Mouse (Mus musculus) hindbrain, postnatal 0 days (tissue): ENCODE results near the gene Cfl2. TPM values are rescaled to one million over a fixed set of nuclear protein-coding genes. Genes with fewer than 3 reads are reported as not detected.
A peak's percentile ranks its signal among the peaks of the same experiment; 100 is the strongest.

Experiments used
- ATAC-seq: fragments of 200-750 bp; cut with Nextera tagmentation; 2 replicates; pipeline ENCODE4 v1.8.0; 2017; ENCODE audit warnings: mild to moderate bottlenecking, moderate TSS enrichment, moderate library complexity
- DNase-seq: peaks from one replicate; pipeline ENCODE4 v3.0.0-alpha.2; 2015; ENCODE audit warnings: low spot score
- H3K27ac ChIP-seq: fragments of 300-500 bp; sonication (generic); 2 replicates; pipeline ENCODE4 v1.5.1; 2014; ENCODE audit warnings: mild to moderate bottlenecking
- H3K27me3 ChIP-seq: fragments of 300-500 bp; sonication (generic); 2 replicates; pipeline ENCODE4 v1.6.1; 2014; ENCODE audit warnings: low read length, mixed read lengths; ENCODE audit not compliant: insufficient read depth
- H3K36me3 ChIP-seq: fragments of 300-500 bp; sonication (generic); 2 replicates; pipeline ENCODE4 v1.6.1; 2014; ENCODE audit warnings: low read length, mixed read lengths; ENCODE audit not compliant: insufficient read depth
- H3K4me1 ChIP-seq: fragments of 300-500 bp; sonication (generic); 2 replicates; pipeline ENCODE4 v1.6.1; 2014; ENCODE audit warnings: antibody characterized with exemption, low read length, mixed read lengths; ENCODE audit not compliant: insufficient read depth
- H3K4me2 ChIP-seq: fragments of 300-500 bp; sonication (generic); 2 replicates; pipeline ENCODE4 v1.6.1; 2014; ENCODE audit warnings: low read depth, mild to moderate bottlenecking, low read length, moderate library complexity, mixed read lengths
- H3K4me3 ChIP-seq: fragments of 300-500 bp; sonication (generic); 2 replicates; pipeline ENCODE4 v1.5.1; 2014; ENCODE audit warnings: low read length
- H3K9ac ChIP-seq: fragments of 300-500 bp; sonication (generic); replicated peaks from 2 replicates; pipeline ENCODE4 v1.6.1; 2014; ENCODE audit warnings: mild to moderate bottlenecking, low read length, moderate library complexity, mixed read lengths
- H3K9me3 ChIP-seq: fragments of 300-500 bp; sonication (generic); 2 replicates; pipeline ENCODE4 v1.6.1; 2016; ENCODE audit warnings: low read length, mixed read lengths
- CTCF ChIP-seq: IDR thresholded peaks from 2 replicates; pipeline ENCODE4 v1.5.1; 2016; ENCODE audit warnings: antibody characterized with exemption, control low read depth, low read depth
- WGBS: fragments of 180-500 bp; shearing (Covaris S2); extraction: QIAGEN DNeasy Blood & Tissue Kit; methylation state at CpG from one replicate; pipeline ENCODE4 v1.1.7; 2014; 5-methylcytosine and 5-hydroxymethylcytosine counted together
- polyA plus RNA-seq: library from polyadenylated mRNA; unstranded; fragments of >200 nt; fragmentation: Nextera tagmentation; extraction: Ambion mirVana; gene quantifications from 2 replicates; pipeline ENCODE4 v1.2.1, GENCODE M21; 2015
- total RNA-seq: library from RNA; depleted of rRNA; stranded (reverse); fragments of >200 nt; gene quantifications from 2 replicates; pipeline ENCODE4 v1.2.3, GENCODE M21; 2014

The Cfl2 gene
- total and polyA plus RNA-seq, 2 experiments from 2014 or later: 162 to 255 TPM

DNA sequence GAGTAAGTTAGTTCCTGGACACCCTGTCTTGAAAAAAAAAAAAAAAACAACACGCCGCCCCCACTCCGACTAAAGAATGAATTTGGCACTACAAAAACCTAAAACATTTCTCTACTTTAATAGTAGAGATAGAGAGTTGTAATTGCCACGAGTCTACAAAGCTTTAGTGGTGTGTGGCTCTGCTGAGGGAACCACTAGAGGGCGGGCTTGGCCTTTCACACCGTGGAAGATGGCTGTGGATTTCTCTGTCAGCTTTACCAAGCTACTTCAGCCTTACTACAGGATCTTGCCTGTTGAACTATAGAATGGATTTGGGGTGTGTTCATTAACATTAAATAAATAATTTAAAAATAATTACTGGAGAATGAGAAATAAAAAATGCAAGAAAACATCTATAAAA is 32.1 kb downstream of the Cfl2 start:
- Histone ChIP-seq H3K36me3 (no peaks in the 10 kb centered on the region), H3K4me3 (no peak overlapping the region), H3K9ac (no peak overlapping the region), H3K4me1 (0 out of 2 replicates have a peak, but pooled peaks cover 6% of the 10 kb centered on the region), H3K4me2 (no peak overlapping the region), H3K27me3 (no peaks in the 10 kb centered on the region), H3K9me3 (no peaks in the 10 kb centered on the region), H3K27ac (no peak overlapping the region)
- 17% methylated on average over 6 of the region's 6 CpGs for WGBS
- peak; percentile 95 for TF ChIP-seq CTCF
- DNase-seq: peak; percentile 90
- peak; percentile 88 for ATAC-seq

DNA sequence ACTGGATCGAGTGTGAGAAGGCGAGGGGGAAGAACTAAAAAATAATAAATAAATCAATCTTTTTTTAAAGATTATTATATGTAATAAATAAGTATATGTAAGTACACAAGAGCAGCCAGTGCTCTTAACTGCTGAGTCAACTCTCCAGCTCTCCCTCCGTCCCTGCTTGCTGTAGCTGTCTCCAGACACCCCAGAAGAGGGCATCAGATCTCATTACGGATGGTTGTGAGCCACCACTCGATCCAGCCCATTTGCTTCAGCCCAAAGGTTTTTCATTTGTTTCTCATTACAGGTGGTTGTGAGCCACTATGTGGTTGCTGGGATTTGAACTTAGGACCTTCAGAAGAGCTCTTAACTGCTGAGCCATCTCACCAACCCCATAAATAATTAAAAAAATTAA is 32.8 kb downstream of the Cfl2 start:
- H3K36me3 ChIP-seq: no peaks in the 10 kb centered on the region
- no peak for TF ChIP-seq CTCF
- no peaks in the 10 kb centered on the region for H3K27me3 ChIP-seq
- H3K4me3 ChIP-seq: no peak overlapping the region
- H3K4me1 ChIP-seq: 0 out of 2 replicates have a peak, but pooled peaks cover 3% of the 10 kb centered on the region
- no peaks in the 10 kb centered on the region for H3K9me3 ChIP-seq
- no peak overlapping the region for H3K9ac ChIP-seq
- ATAC-seq (no peak), DNase-seq (no peak)
- no peak overlapping the region for H3K27ac ChIP-seq
- H3K4me2 ChIP-seq: no peak overlapping the region
- 52% methylated on average over 5 of the region's 5 CpGs for WGBS

DNA sequence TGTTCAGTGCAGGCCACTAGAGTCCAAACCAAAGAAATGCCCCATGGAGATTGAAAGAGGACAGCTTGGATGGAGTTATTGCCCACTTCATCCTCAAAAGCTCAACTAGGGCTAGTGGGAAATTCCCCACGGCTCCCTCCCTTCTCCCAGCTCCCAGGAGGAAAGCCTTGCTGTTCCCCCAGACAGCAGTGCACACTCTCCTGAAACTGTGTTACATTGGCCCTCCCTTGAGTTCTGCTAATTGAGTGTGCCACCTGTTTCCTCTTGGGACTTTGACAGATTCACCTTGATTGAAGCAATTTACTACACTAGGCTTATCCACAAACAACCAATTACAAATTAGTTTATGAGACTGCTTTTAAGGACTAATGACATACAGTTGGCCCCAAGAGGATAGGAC is 34.6 kb downstream of the Cfl2 start:
- no peak overlapping the region for H3K4me3 ChIP-seq
- no peaks in the 10 kb centered on the region for H3K36me3 ChIP-seq
- no peak overlapping the region for H3K27ac ChIP-seq
- WGBS: 93% methylated on average over 1 of the region's 1 CpGs
- no peaks in the 10 kb centered on the region for H3K27me3 ChIP-seq
- TF ChIP-seq CTCF: no peak
- H3K9ac ChIP-seq: no peak overlapping the region
- H3K9me3 ChIP-seq: no peaks in the 10 kb centered on the region
- DNase-seq (no peak), ATAC-seq (no peak)
- no peaks in the 10 kb centered on the region for H3K4me1 ChIP-seq
- H3K4me2 ChIP-seq: no peak overlapping the region

DNA sequence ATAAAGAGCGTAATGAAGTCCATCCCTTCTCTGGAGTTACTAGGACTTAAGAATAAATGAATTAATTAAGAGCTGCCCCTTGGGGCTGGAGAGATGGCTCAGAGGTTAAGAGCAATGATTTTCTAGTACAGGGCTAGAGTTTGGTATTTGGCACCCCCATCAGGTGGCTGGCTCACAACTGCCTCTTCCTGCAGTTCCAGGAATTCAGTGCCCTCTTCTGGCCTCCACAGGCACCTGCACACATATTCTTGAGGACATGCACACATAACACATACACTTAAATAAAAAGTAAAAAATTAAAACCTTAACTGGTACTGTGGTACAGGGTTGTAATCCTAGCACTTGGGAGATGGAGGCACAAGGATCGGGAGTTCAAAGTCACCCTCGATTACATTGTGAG is 37.5 kb downstream of the Cfl2 start:
- H3K4me2 ChIP-seq: no peak overlapping the region
- no peaks in the 10 kb centered on the region for H3K36me3 ChIP-seq
- H3K4me1 ChIP-seq: no peaks in the 10 kb centered on the region
- ATAC-seq: no peak
- no peaks in the 10 kb centered on the region for H3K9me3 ChIP-seq
- peak; percentile 9 for DNase-seq
- no peak overlapping the region for H3K9ac ChIP-seq
- 100% methylated on average over 3 of the region's 3 CpGs for WGBS
- H3K27me3 ChIP-seq: no peaks in the 10 kb centered on the region
- peak; percentile 31 for TF ChIP-seq CTCF
- no peak overlapping the region for H3K4me3 ChIP-seq
- no peak overlapping the region for H3K27ac ChIP-seq

DNA sequence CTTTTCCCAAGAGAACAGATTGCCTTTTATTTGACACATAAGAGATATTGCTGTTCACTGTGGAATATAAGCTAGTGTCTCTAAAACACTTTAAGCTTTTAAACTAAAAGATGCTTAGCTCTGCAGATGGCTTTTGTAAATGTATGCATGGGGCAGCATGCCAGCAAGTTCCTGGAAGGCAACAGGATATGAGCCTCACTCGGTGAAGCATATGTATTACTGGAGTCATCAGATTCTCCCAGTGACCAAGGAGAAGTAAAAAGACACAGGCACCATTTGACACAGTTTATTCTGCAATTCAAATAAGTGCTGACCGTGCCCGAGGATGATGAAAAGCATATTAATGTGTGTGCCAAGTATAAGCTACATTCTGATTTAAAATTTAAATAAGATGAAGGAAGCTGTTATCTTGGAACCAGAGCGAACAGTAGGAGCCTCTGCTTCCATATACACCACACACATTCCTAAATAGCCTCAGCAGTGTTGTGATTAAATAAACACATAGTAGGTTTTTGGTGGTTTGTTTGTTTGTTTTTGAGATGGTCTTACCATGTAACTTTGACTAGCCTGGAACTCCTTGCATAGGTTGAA is 39.7 kb downstream of the Cfl2 start:
- Histone ChIP-seq H3K36me3 (no peaks in the 10 kb centered on the region), H3K9ac (no peak overlapping the region), H3K27me3 (no peaks in the 10 kb centered on the region), H3K4me2 (no peak overlapping the region), H3K27ac (no peak overlapping the region), H3K9me3 (no peaks in the 10 kb centered on the region), H3K4me1 (no peaks in the 10 kb centered on the region), H3K4me3 (no peak overlapping the region)
- DNase-seq (peak; percentile 49), ATAC-seq (no peak)
- TF ChIP-seq CTCF: no peak
- WGBS: 22% methylated on average over 4 of the region's 4 CpGs

DNA sequence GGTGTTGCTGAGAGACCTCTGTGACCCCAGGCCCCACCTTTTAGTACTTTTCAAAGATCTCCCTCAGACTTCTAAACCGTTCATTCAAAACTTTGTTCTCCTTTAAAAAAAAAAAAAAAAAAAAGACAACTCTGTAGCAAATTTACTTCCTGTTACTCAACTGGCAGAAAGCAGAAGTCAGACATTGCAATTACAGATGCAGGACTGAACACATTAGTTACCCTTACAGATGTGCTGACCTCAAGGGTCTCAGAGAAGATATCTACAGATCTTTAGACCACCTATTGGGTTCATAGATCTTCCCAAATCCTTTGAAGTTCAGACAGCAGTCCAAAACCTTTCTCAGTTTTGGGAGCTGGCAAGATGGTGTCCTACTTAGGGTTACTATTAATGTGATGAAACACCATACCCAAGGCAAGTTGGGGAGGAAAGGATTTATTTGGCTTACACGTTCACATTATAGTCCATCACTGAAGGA is 42.0 kb downstream of the Cfl2 start:
- Histone ChIP-seq H3K4me2 (no peak overlapping the region), H3K27me3 (no peaks in the 10 kb centered on the region), H3K4me1 (no peaks in the 10 kb centered on the region), H3K27ac (no peak overlapping the region), H3K9ac (no peak overlapping the region), H3K36me3 (no peaks in the 10 kb centered on the region), H3K4me3 (no peak overlapping the region), H3K9me3 (no peaks in the 10 kb centered on the region)
- TF ChIP-seq CTCF: no peak
- ATAC-seq (no peak), DNase-seq (no peak)
- 33% methylated on average over 2 of the region's 2 CpGs for whole genome bisulfite sequencing

DNA sequence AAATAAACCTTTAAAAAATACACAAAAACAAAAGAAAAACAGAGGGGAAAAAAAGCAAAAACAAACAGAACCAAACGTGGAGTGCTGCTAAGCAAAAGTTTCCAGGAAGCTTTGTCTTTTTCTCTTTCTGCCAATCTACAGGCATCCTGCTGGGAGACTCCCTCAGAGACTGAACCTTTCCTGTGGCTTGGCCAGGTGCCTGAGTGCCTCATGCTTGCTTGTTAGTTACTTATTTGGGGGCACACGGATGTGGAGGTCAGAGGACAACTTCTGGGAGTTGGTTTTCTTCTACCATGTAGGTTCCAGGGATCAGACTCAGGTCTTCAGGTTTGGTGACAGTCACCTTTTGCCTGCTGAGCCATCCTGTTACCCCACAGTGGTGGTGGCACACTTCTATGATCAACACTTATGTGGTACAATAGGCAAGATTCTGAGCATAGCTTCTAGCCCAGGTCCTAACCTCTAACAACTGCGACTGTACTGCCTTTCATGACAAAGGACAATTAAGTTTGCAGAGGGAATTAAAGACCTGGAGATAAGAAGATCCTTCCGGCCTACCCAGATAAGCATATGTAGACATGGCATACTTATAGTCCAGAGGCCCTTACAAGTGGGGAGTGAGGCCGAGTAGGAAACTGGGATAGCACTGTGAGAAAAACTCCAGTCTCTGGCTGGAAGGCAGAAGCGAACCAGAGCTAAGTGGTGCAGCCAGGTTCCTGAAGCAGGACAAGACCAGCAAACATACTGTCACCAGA is 43.3 kb downstream of the Cfl2 start:
- no peak overlapping the region for H3K4me2 ChIP-seq
- ATAC-seq (no peak), DNase-seq (no peak)
- no peak overlapping the region for H3K27ac ChIP-seq
- H3K4me1 ChIP-seq: no peaks in the 10 kb centered on the region
- no peaks in the 10 kb centered on the region for H3K9me3 ChIP-seq
- WGBS: 63% methylated on average over 6 of the region's 6 CpGs
- H3K36me3 ChIP-seq: no peaks in the 10 kb centered on the region
- H3K9ac ChIP-seq: no peak overlapping the region
- TF ChIP-seq CTCF: no peak
- no peak overlapping the region for H3K4me3 ChIP-seq
- no peaks in the 10 kb centered on the region for H3K27me3 ChIP-seq
